Mouse (Mus musculus): ENCODE results near the gene Tmem135. TPM values are rescaled to one million over a fixed set of nuclear protein-coding genes. Genes with fewer than 3 reads are reported as not detected.

Gene Tmem135
- total and polyA plus RNA-seq, 3 experiments: 18.0 to 31.0 (median 30.0) TPM

GRCm38 (mm10) chr7:89401136-89401858 lies 2.7 kb downstream of the Tmem135 start:
- Histone ChIP-seq H3K36me3 (replicated peaks in 1 of 2; ENCODE audit: control insufficient read depth in 1 of 2, insufficient read depth in 1 of 2, low read length in 1 of 2) (no peaks in the 10 kb centered on the region), H3K27ac (ENCODE audit: insufficient read depth, low read depth) (no peak overlapping the region), H3K4me1 (ENCODE audit: control insufficient read depth in 1 of 2, insufficient read depth in 2 of 2) (peaks cover 8 to 11% of the 10 kb centered on the region in 2 experiments), H3K79me2 (replicated peaks; ENCODE audit: control insufficient read depth, extremely low read depth, insufficient read depth, poor library complexity, severe bottlenecking) (no peaks in the 10 kb centered on the region), H3K4me3 (replicated peaks in 1 of 3; ENCODE audit: low read depth in 2 of 3, low read length in 2 of 3, poor library complexity in 1 of 3) (no peak overlapping the region), H3K27me3 (replicated peaks) (peaks cover 38% of the 10 kb centered on the region), H3K9me3 (replicated peaks; ENCODE audit: low read length) (no peaks in the 10 kb centered on the region), H3K4me2 (ENCODE audit: insufficient read depth, low read depth, poor library complexity, severe bottlenecking) (no peak overlapping the region), H3K9ac (ENCODE audit: insufficient read depth, low read depth) (no peak overlapping the region)
- no peak for DNase-seq (ENCODE audit: extremely low read depth)
- in situ Hi-C loops (cut with MboI; ENCODE audit: low pct_ligation_motif_present, low pct_unique_long_range_greater_than_20kb, low sequenced_read_pairs) (no loop called here), dilution Hi-C loops (cut with MboI; ENCODE audit: extremely low pct_ligation_motif_present, extremely low pct_unique_long_range_greater_than_20kb, low sequenced_read_pairs) (no loop called here)
- TF ChIP-seq USF2 (conservative IDR thresholded peaks at IDR 0.05; ENCODE audit: low read depth, low read length) (no peak), NRF1 (IDR thresholded peaks at IDR 0.05; ENCODE audit: low read depth, low read length) (no peak), USF1 (IDR thresholded peaks at IDR 0.05; ENCODE audit: low read depth, low read length) (no peak), MAX (IDR thresholded peaks at IDR 0.05; ENCODE audit: low read length) (no peak)

GRCm38 (mm10) chr7:89400721-89401120 lies 3.3 kb downstream of the Tmem135 start:
- Histone ChIP-seq H3K4me3 (replicated peaks in 1 of 3; ENCODE audit: low read depth in 2 of 3, low read length in 2 of 3, poor library complexity in 1 of 3) (no peak overlapping the region), H3K79me2 (replicated peaks; ENCODE audit: control insufficient read depth, extremely low read depth, insufficient read depth, poor library complexity, severe bottlenecking) (no peaks in the 10 kb centered on the region), H3K4me2 (ENCODE audit: insufficient read depth, low read depth, poor library complexity, severe bottlenecking) (no peak overlapping the region), H3K27me3 (replicated peaks) (peaks cover 33% of the 10 kb centered on the region), H3K27ac (ENCODE audit: insufficient read depth, low read depth) (no peak overlapping the region), H3K9ac (ENCODE audit: insufficient read depth, low read depth) (no peak overlapping the region), H3K4me1 (ENCODE audit: control insufficient read depth in 1 of 2, insufficient read depth in 2 of 2) (peaks cover 8 to 11% of the 10 kb centered on the region in 2 experiments), H3K36me3 (replicated peaks in 1 of 2; ENCODE audit: control insufficient read depth in 1 of 2, insufficient read depth in 1 of 2, low read length in 1 of 2) (no peaks in the 10 kb centered on the region), H3K9me3 (replicated peaks; ENCODE audit: low read length) (no peaks in the 10 kb centered on the region)
- TF ChIP-seq MXI1 (IDR thresholded peaks at IDR 0.05; ENCODE audit: low read depth, low read length) (no peak), SIN3A (IDR thresholded peaks at IDR 0.05; ENCODE audit: low read length) (no peak), CHD2 (IDR thresholded peaks at IDR 0.05; ENCODE audit: low read length) (no peak), JUND (conservative IDR thresholded peaks at IDR 0.05; ENCODE audit: low read depth, low read length) (no peak), EP300 (IDR thresholded peaks at IDR 0.05; ENCODE audit: low read length) (no peak), BHLHE40 (IDR thresholded peaks at IDR 0.05; ENCODE audit: low read depth, low read length) (no peak), CTCF (conservative IDR thresholded peaks at IDR 0.05 in 1 of 2, IDR thresholded peaks at IDR 0.05 in 1 of 2; ENCODE audit: low read depth in 2 of 2, low read length in 2 of 2) (no peak), NRF1 (IDR thresholded peaks at IDR 0.05; ENCODE audit: low read depth, low read length) (no peak), POLR2A (IDR thresholded peaks at IDR 0.05; ENCODE audit: low read depth, low read length) (no peak), SMC3 (IDR thresholded peaks at IDR 0.05; ENCODE audit: low read depth, low read length) (no peak), JUN (IDR thresholded peaks at IDR 0.05; ENCODE audit: insufficient read depth, low read depth, low read length) (no peak), GABPA (IDR thresholded peaks at IDR 0.05; ENCODE audit: insufficient replicate concordance, low read depth, low read length) (no peak), POLR2AphosphoS2 (IDR thresholded peaks at IDR 0.05; ENCODE audit: low read depth, low read length) (no peak), HCFC1 (IDR thresholded peaks at IDR 0.05; ENCODE audit: low read depth, low read length) (no peak), IRF4 (IDR thresholded peaks at IDR 0.05; ENCODE audit: low read depth, low read length) (no peak)
- in situ Hi-C loops (cut with MboI; ENCODE audit: low pct_ligation_motif_present, low pct_unique_long_range_greater_than_20kb, low sequenced_read_pairs): no loop called here
- no peak for DNase-seq (ENCODE audit: extremely low read depth)
- dilution Hi-C loops (cut with MboI; ENCODE audit: extremely low pct_ligation_motif_present, extremely low pct_unique_long_range_greater_than_20kb, low sequenced_read_pairs): no loop called here

Data from CH12.LX (cell line).